Mouse (Mus musculus) CH12.LX (cell line): ENCODE data around the gene Arpp21. TPM values are rescaled to one million over a fixed set of nuclear protein-coding genes. Genes with fewer than 3 reads are reported as not detected.
"Not testable (repeated sequence)": the region's sequence is repeated elsewhere in the genome, so short reads cannot be mapped to it uniquely, and the experiment has no call there.

Source experiments
- DNase-seq: peaks from one replicate; pipeline ENCODE4 v3.0.0-alpha.2; 2013; ENCODE audit errors: extremely low read depth
- H3K27ac ChIP-seq: 2 replicates; pipeline ENCODE4 v1.5.1; 2012; ENCODE audit warnings: low read depth, mild to moderate bottlenecking, control low read depth, moderate library complexity; ENCODE audit not compliant: insufficient read depth
- H3K27me3 ChIP-seq: replicated peaks from 2 replicates; pipeline ENCODE3; 2012; ENCODE audit warnings: inconsistent platforms
- H3K36me3 ChIP-seq, 2 experiments: replicated peaks in 1 of 2; 2 replicates each; pipeline versions ENCODE3 to v1.6.1; 2012; ENCODE audit warnings: inconsistent platforms in 1 of 2, low read length in 1 of 2, mild to moderate bottlenecking in 1 of 2, mixed read lengths in 1 of 2, moderate library complexity in 1 of 2; ENCODE audit not compliant: control insufficient read depth in 1 of 2, insufficient read depth in 1 of 2
- H3K4me1 ChIP-seq, 2 experiments: 2 replicates each; pipeline ENCODE4 v1.6.1; 2012; ENCODE audit warnings: inconsistent platforms in 1 of 2, moderate library complexity in 1 of 2; ENCODE audit not compliant: insufficient read depth in 2 of 2, control insufficient read depth in 1 of 2
- H3K4me2 ChIP-seq: 2 replicates; pipeline ENCODE4 v1.6.1; 2012; ENCODE audit warnings: low read depth, mild to moderate bottlenecking, control low read depth; ENCODE audit not compliant: poor library complexity, insufficient read depth, severe bottlenecking
- H3K4me3 ChIP-seq, 3 experiments: fragments of 150-350 bp in 1 of 3; sonication (generic) in 1 of 3; replicated peaks in 1 of 3; 2 replicates each; pipeline versions ENCODE3 to v1.5.1; 2011 to 2012; ENCODE audit warnings: low read depth in 2 of 3, low read length in 2 of 3, mild to moderate bottlenecking in 2 of 3, moderate library complexity in 2 of 3, control low read depth in 1 of 3, improper control_type of control experiment in 1 of 3, inconsistent platforms in 1 of 3, mixed read lengths in 1 of 3; ENCODE audit not compliant: poor library complexity in 1 of 3
- H3K79me2 ChIP-seq: replicated peaks from 2 replicates; pipeline ENCODE4 v1.6.1; 2012; ENCODE audit warnings: mild to moderate bottlenecking, moderate library complexity; ENCODE audit not compliant: control insufficient read depth, poor library complexity, insufficient read depth, severe bottlenecking; ENCODE audit errors: extremely low read depth
- H3K9ac ChIP-seq: 2 replicates; pipeline ENCODE4 v1.6.1; 2012; ENCODE audit warnings: low read depth, mild to moderate bottlenecking, control low read depth, moderate library complexity; ENCODE audit not compliant: insufficient read depth
- H3K9me3 ChIP-seq: replicated peaks from 2 replicates; pipeline ENCODE3; 2012; ENCODE audit warnings: low read length, inconsistent platforms, mixed read lengths
- BHLHE40 ChIP-seq: IDR thresholded peaks from 2 replicates; pipeline ENCODE4 v1.6.1; 2011; ENCODE audit warnings: mild to moderate bottlenecking, low read depth, low read length, improper control_type of control experiment
- ETS1 ChIP-seq: conservative IDR thresholded peaks from 2 replicates; pipeline ENCODE4 v1.6.1; 2012; ENCODE audit warnings: low read depth, mild to moderate bottlenecking, inconsistent platforms, low read length, improper control_type of control experiment, moderate library complexity
- GABPA ChIP-seq: IDR thresholded peaks from 2 replicates; pipeline ENCODE4 v1.6.1; 2012; ENCODE audit warnings: low read depth, low read length, improper control_type of control experiment, inconsistent platforms; ENCODE audit not compliant: insufficient replicate concordance
- IRF4 ChIP-seq: IDR thresholded peaks from 2 replicates; pipeline ENCODE4 v1.6.1; 2014; ENCODE audit warnings: low read depth, mild to moderate bottlenecking, inconsistent platforms, low read length, improper control_type of control experiment
- JUND ChIP-seq: conservative IDR thresholded peaks from 2 replicates; pipeline ENCODE4 v1.6.1; 2011; ENCODE audit warnings: low read depth, low read length, improper control_type of control experiment
- KAT2A ChIP-seq: IDR thresholded peaks from 2 replicates; pipeline ENCODE4 v1.6.1; 2012; ENCODE audit warnings: low read length, improper control_type of control experiment, inconsistent platforms; ENCODE audit not compliant: insufficient replicate concordance
- MAX ChIP-seq: IDR thresholded peaks from 2 replicates; pipeline ENCODE4 v1.6.1; 2011; ENCODE audit warnings: low read length, improper control_type of control experiment
- MAZ ChIP-seq: IDR thresholded peaks from 2 replicates; pipeline ENCODE4 v1.6.1; 2012; ENCODE audit warnings: low read depth, mild to moderate bottlenecking, inconsistent platforms, low read length, improper control_type of control experiment, moderate library complexity
- MXI1 ChIP-seq: IDR thresholded peaks from 2 replicates; pipeline ENCODE4 v1.6.1; 2011; ENCODE audit warnings: mild to moderate bottlenecking, low read depth, low read length, improper control_type of control experiment
- MYC ChIP-seq: IDR thresholded peaks from 2 replicates; pipeline ENCODE4 v1.6.1; 2011; ENCODE audit warnings: low read depth, mild to moderate bottlenecking, improper control_type of control experiment, low read length
- NELFE ChIP-seq: IDR thresholded peaks from 2 replicates; pipeline ENCODE4 v1.6.1; 2011; ENCODE audit warnings: low read depth, low read length, improper control_type of control experiment
- SIN3A ChIP-seq: IDR thresholded peaks from 2 replicates; pipeline ENCODE4 v1.6.1; 2012; ENCODE audit warnings: low read length, improper control_type of control experiment, inconsistent platforms
- TCF12 ChIP-seq: IDR thresholded peaks from 2 replicates; pipeline ENCODE4 v1.6.1; 2014; ENCODE audit warnings: low read depth, mild to moderate bottlenecking, inconsistent platforms, low read length, improper control_type of control experiment
- UBTF ChIP-seq: IDR thresholded peaks from 2 replicates; pipeline ENCODE4 v1.6.1; 2012; ENCODE audit warnings: low read depth, mild to moderate bottlenecking, inconsistent platforms, low read length, improper control_type of control experiment, moderate library complexity
- USF1 ChIP-seq: IDR thresholded peaks from 2 replicates; pipeline ENCODE4 v1.6.1; 2014; ENCODE audit warnings: low read depth, mild to moderate bottlenecking, inconsistent platforms, low read length, improper control_type of control experiment
- ZKSCAN1 ChIP-seq: IDR thresholded peaks from 2 replicates; pipeline ENCODE4 v1.6.1; 2012; ENCODE audit warnings: low read depth, inconsistent platforms, low read length, improper control_type of control experiment, borderline replicate concordance
- ZMIZ1 ChIP-seq: IDR thresholded peaks from 2 replicates; pipeline ENCODE4 v1.6.1; 2012; ENCODE audit warnings: low read depth, mild to moderate bottlenecking, inconsistent platforms, low read length, improper control_type of control experiment
- ZNF384 ChIP-seq: IDR thresholded peaks from 2 replicates; pipeline ENCODE4 v1.6.1; 2012; ENCODE audit warnings: low read depth, low read length, improper control_type of control experiment, inconsistent platforms
- dilution Hi-C: fragments of 300-500 bp; cut with MboI; formaldehyde crosslinking; loops from 2 replicates; pipeline ENCODE4 v1.14.3; 2020; ENCODE audit warnings: low sequenced_read_pairs; ENCODE audit not compliant: extremely low pct_unique_long_range_greater_than_20kb, extremely low pct_ligation_motif_present
- in situ Hi-C: fragments of 300-500 bp; cut with MboI; formaldehyde crosslinking; loops from 3 replicates; pipeline ENCODE4 v1.14.3; 2019; ENCODE audit warnings: low sequenced_read_pairs, low pct_ligation_motif_present, low pct_unique_long_range_greater_than_20kb, mixed read lengths
- polyA plus RNA-seq: library from polyadenylated mRNA; unstranded; fragments of >175 nt; gene quantifications from 2 replicates; pipeline ENCODE4 v1.2.1, GENCODE M21; 2012; ENCODE audit warnings: low read depth; ENCODE audit not compliant: insufficient read length
- total RNA-seq, 2 experiments: library from RNA; depleted of rRNA; stranded (reverse); fragments of 300-350 nt in 1 of 2; fragments of >200 nt in 1 of 2; gene quantifications; 2 replicates each; pipeline ENCODE4 v1.2.3; 2012 to 2014

Gene Arpp21
- total and polyA plus RNA-seq, 3 experiments: not detected

GRCm38 (mm10) chr9:112040566-112040965, 195.2 kb downstream of the Arpp21 start:
- H3K4me3 ChIP-seq: no peak overlapping the region
- TF ChIP-seq MYC (no peak), TCF12 (no peak), BHLHE40 (no peak), NELFE (no peak), ZMIZ1 (no peak), KAT2A (no peak), GABPA (no peak), MXI1 (no peak), SIN3A (no peak), JUND (no peak), ETS1 (no peak), IRF4 (no peak), MAZ (no peak), USF1 (no peak), UBTF (no peak), ZNF384 (no peak)
- TF ChIP-seq, all 38 proteins: peak for 0
- no peak overlapping the region for H3K4me2 ChIP-seq
- H3K27me3 ChIP-seq: no peaks in the 10 kb centered on the region
- H3K36me3 ChIP-seq: no peaks in the 10 kb centered on the region
- H3K4me1 ChIP-seq: no peaks in the 10 kb centered on the region
- peaks cover 62% of the 10 kb centered on the region for H3K9me3 ChIP-seq
- no peak for DNase-seq
- dilution Hi-C loops: no loop called here
- no peak overlapping the region for H3K27ac ChIP-seq
- H3K79me2 ChIP-seq: no peaks in the 10 kb centered on the region
- in situ Hi-C loops: no loop called here
- H3K9ac ChIP-seq: no peak overlapping the region

- Histone ChIP-seq H3K4me3 (no peak overlapping the region), H3K79me2 (no peaks in the 10 kb centered on the region), H3K27ac (no peak overlapping the region), H3K4me2 (no peak overlapping the region), H3K9ac (no peak overlapping the region), H3K36me3 (no peaks in the 10 kb centered on the region), H3K9me3 (peaks cover 50% of the 10 kb centered on the region), H3K27me3 (no peaks in the 10 kb centered on the region), H3K4me1 (no peaks in the 10 kb centered on the region)
- TF ChIP-seq NELFE: no peak
- no peak for TF ChIP-seq IRF4
- no peak for TF ChIP-seq ZKSCAN1
- no peak for TF ChIP-seq MAX
- in situ Hi-C loops (no loop called here), dilution Hi-C loops (no loop called here)
- DNase-seq: no peak
Observed at GRCm38 (mm10) chr9:112037732-112038131, 198.0 kb downstream of the Arpp21 start.

GRCm38 (mm10) chr9:112033840-112034239, 201.9 kb downstream of the Arpp21 start:
- in situ Hi-C loops, dilution Hi-C loops, H3K79me2 ChIP-seq, H3K27ac ChIP-seq, H3K27me3 ChIP-seq, H3K36me3 ChIP-seq, H3K4me2 ChIP-seq, H3K9ac ChIP-seq, DNase-seq, H3K4me3 ChIP-seq, H3K4me1 ChIP-seq: not testable (repeated sequence)
- H3K9me3 ChIP-seq: peaks cover 51% of the 10 kb centered on the region
